Mouse (Mus musculus): ENCODE data around the gene B3gnt2. TPM values are rescaled to one million over a fixed set of nuclear protein-coding genes. Genes with fewer than 3 reads are reported as not detected.

Gene B3gnt2
- polyA plus RNA-seq, 1 experiment from 2014 or later = 3.4 TPM

DNA sequence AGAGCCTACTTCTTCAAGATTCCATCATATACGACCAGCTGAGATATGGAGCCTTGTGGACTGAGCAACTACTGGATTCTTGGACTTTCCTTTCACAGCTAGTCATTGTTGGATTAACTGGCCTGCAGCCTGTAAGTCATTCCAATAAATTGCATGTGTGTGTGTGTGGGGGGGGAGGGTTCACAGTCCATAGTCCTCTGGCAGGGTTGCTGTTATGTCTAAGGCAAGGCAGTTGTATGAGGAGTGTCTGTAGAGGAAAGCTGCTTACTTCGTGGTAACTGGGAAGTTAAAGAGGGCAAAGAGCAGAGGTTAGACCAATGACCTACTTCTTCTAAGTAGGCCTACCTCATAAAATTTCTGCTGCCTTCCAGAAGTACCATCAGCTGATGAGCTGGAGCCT lies 22.9 kb upstream of the B3gnt2 start:
- H3K4me1 ChIP-seq = no peaks in the 10 kb centered on the region
- H3K4me3 ChIP-seq = no peak overlapping the region
- no peaks in the 10 kb centered on the region for H3K27me3 ChIP-seq (replicated peaks; ENCODE audit: low read depth, poor library complexity, severe bottlenecking)
- no peaks in the 10 kb centered on the region for H3K9me3 ChIP-seq
- no peaks in the 10 kb centered on the region for H3K36me3 ChIP-seq (replicated peaks)
- no peak for DNase-seq (ENCODE audit: low spot score)
- no peak overlapping the region for H3K27ac ChIP-seq (replicated peaks)
- WGBS = 80% methylated on average over 2 of the region's 2 CpGs

DNA sequence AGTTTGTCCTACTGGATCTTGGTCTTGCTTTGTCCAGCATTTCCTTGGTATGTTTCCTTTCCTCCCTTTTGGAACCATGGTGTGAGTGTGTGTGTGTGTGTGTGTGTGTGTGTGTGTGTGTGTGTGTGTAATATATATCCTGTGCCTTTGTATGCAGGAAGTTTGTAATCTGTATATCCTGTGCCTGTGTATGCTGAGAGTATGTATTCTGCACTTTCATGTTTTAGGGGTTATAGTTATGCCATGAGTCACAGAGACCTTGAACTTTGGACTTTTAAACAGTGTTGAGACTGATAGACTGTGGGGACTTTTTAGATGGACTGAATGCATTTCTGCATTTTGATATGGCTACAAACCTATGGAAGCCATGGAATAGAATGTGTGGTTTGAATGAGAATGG lies 22.2 kb upstream of the B3gnt2 start:
- no peak overlapping the region for H3K4me3 ChIP-seq
- H3K27me3 ChIP-seq (replicated peaks; ENCODE audit: low read depth, poor library complexity, severe bottlenecking) = no peaks in the 10 kb centered on the region
- H3K9me3 ChIP-seq = no peaks in the 10 kb centered on the region
- H3K27ac ChIP-seq (replicated peaks) = no peak overlapping the region
- H3K36me3 ChIP-seq (replicated peaks) = no peaks in the 10 kb centered on the region
- no peaks in the 10 kb centered on the region for H3K4me1 ChIP-seq
- no peak for DNase-seq (ENCODE audit: low spot score)

DNA sequence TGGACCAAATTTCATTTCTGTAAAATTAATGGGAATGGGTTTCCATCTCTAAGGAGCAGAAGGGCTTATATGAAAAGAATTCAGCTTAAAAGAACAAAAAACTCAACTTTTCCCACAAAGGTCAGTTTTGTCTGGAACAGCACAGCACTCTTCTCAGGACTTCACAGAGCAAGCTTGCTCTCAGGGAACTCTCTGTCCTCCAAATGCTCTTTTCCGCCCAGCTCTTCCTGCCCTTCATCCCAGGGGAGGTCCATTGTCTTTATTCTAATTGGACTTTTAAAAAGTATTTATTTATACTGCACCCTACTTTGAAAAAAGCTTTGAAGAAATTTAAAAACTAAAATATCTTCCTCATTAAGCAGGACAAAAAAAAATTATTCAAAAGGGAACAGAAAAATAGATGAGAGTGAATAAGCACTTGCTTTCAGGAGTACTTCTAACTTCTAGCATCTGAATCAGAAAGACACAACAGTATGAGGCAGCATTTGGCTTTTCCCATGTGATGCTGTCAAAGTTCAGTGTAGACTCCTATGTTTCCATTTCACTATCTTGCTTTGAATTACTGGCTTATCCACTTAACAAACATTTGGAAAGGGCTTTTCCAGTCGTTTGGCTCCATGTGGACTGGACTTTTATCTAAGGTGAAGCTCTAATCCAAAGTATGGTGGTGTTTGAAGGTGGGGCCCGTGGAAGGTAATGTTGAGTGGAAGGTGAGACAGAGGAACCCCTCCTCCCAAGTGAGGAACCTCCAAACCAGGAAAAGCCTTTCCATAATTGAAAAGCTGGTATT lies 19.8 kb upstream of the B3gnt2 start:
- no peak for DNase-seq (ENCODE audit: low spot score)
- Histone ChIP-seq H3K9me3 (no peaks in the 10 kb centered on the region), H3K27me3 (replicated peaks; ENCODE audit: low read depth, poor library complexity, severe bottlenecking) (no peaks in the 10 kb centered on the region), H3K36me3 (replicated peaks) (no peaks in the 10 kb centered on the region), H3K27ac (replicated peaks) (no peak overlapping the region), H3K4me1 (no peaks in the 10 kb centered on the region), H3K4me3 (no peak overlapping the region)
- WGBS = 67% methylated on average over 3 of the region's 3 CpGs

DNA sequence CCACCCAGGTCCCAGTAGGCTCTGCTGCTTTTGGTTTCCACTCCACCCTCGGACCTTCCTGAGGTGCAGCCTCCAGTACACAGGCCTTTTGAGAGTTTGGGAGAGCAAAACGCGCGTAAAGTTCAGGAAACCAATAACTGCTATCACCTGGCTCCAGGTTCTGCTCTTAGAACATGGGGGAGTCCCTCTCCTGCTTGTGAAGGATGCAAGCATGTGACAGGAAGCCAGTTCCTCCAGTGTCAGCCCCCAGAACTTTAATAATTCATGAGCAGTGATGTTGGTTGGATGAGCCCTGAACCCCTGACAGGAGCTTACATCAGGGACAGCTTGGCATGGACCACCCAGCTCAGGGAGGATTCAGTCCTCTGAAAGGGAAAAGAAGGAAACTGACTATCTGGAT lies 18.9 kb upstream of the B3gnt2 start:
- DNase-seq (ENCODE audit: low spot score) = no peak
- H3K36me3 ChIP-seq (replicated peaks) = no peaks in the 10 kb centered on the region
- peaks cover 8% of the 10 kb centered on the region; the same call in 1 of the 2 replicates for H3K4me1 ChIP-seq
- WGBS = 84% methylated on average over 4 of the region's 4 CpGs
- H3K27me3 ChIP-seq (replicated peaks; ENCODE audit: low read depth, poor library complexity, severe bottlenecking) = no peaks in the 10 kb centered on the region
- no peak overlapping the region for H3K27ac ChIP-seq (replicated peaks)
- H3K9me3 ChIP-seq = no peaks in the 10 kb centered on the region
- H3K4me3 ChIP-seq = no peak overlapping the region

DNA sequence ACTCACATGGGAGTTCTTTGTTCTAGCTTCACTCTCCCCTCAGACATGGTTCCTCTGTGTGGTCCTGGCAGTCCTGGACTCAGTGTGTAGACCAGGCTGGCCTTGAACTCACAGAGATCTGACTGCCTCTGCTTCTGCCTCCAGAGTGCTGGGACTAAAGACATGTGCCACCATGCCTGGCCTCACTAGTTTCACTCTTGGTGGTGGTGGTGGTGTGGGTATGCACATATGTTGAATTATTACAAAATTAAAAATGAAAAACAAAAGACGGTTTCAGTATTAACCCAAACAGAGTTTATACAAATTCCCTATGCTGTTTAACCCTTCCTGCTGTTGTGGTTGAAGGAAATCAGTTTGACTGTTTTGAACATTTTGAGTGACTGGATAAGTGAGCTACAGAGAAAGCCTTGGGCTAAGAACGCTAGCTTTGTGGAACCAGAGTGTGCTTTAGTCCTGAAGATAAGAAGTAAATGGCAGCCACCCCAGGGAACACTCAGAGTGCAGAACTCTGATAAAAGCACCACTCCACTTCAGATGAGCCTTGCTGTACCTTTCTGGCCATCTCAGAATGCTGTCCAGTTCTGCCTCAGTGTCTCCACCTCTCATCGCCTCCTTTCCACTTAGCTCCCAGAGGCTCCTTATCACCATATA lies 16.0 kb upstream of the B3gnt2 start:
- Histone ChIP-seq H3K36me3 (replicated peaks) (no peaks in the 10 kb centered on the region), H3K27ac (replicated peaks) (no peak overlapping the region), H3K9me3 (no peaks in the 10 kb centered on the region), H3K27me3 (replicated peaks; ENCODE audit: low read depth, poor library complexity, severe bottlenecking) (no peaks in the 10 kb centered on the region), H3K4me3 (no peak overlapping the region), H3K4me1 (peaks cover 17% of the 10 kb centered on the region; the same call in 1 of the 2 replicates)
- DNase-seq (ENCODE audit: low spot score) = no peak
- WGBS = 91% methylated on average over 3 of the region's 3 CpGs

DNA sequence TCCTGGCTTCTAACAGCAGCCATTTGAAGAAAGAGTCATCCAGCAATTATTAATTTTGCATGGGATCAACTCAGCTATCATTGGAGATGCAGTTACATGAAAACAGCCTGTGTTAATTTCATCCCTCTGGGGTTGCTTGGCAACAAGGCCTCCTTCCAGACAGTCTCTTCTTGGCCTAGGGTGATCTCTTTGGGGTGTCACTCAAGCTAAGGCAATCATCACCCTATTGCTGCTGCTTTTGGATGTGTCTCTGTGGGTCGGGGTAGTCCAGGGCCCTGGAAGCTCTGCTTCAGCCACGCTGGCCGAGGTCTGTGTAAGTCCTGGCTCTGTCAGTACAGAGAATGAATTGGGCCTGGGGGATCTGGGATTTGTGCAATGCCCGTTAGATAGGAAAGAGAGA lies 14.5 kb upstream of the B3gnt2 start:
- H3K4me1 ChIP-seq = peaks cover 17% of the 10 kb centered on the region; the same call in 1 of the 2 replicates
- H3K27ac ChIP-seq (replicated peaks) = no peak overlapping the region
- no peaks in the 10 kb centered on the region for H3K27me3 ChIP-seq (replicated peaks; ENCODE audit: low read depth, poor library complexity, severe bottlenecking)
- H3K9me3 ChIP-seq = no peaks in the 10 kb centered on the region
- whole genome bisulfite sequencing = 74% methylated on average over 4 of the region's 4 CpGs
- H3K4me3 ChIP-seq = no peak overlapping the region
- DNase-seq (ENCODE audit: low spot score) = no peak
- H3K36me3 ChIP-seq (replicated peaks) = no peaks in the 10 kb centered on the region

DNA sequence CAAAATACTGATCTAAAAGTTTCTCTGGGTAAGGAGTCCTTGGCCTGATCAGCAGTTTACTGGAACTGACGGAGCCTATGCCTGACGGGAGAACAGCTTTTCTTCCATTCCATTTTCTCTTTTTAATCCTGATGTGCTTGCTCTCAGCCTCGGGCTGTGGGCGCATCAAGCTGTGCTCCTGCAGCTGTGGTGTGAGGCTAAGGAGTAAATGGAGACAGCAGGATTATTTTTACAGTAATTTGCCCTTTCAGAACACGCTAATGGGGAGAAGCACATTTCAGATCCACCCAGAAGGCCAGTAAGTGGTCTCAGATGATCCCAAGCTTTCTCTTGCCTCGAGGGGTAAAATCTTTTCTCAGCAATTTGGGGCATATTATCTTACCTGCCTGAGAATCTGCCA lies 14.0 kb upstream of the B3gnt2 start:
- Histone ChIP-seq H3K36me3 (replicated peaks) (no peaks in the 10 kb centered on the region), H3K4me1 (peaks cover 17% of the 10 kb centered on the region; the same call in 1 of the 2 replicates), H3K9me3 (no peaks in the 10 kb centered on the region), H3K27me3 (replicated peaks; ENCODE audit: low read depth, poor library complexity, severe bottlenecking) (no peaks in the 10 kb centered on the region), H3K4me3 (no peak overlapping the region), H3K27ac (replicated peaks) (no peak overlapping the region)
- DNase-seq (ENCODE audit: low spot score) = no peak
- 52% methylated on average over 6 of the region's 6 CpGs for WGBS

DNA sequence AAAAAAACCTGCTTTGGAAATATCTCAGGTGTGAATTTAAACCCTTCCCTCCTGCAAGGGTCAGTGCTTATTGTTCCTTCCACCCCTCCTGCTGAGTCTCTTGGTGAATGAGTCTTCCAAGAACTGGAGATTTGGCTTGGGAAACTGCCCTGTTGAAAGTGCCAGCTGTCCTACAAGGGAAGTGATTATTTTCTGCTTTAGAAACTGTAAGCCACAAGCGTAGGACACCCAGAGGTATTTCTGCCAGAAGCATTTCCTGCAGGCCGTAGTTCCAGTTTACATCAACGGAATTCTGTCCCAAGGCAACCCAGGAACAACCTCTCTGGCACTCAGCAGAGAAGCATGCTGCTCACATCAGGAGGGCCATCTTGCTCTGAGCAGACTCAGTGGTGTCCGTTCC lies 12.6 kb upstream of the B3gnt2 start:
- Histone ChIP-seq H3K27ac (replicated peaks) (no peak overlapping the region), H3K9me3 (no peaks in the 10 kb centered on the region), H3K4me3 (no peak overlapping the region), H3K27me3 (replicated peaks; ENCODE audit: low read depth, poor library complexity, severe bottlenecking) (no peaks in the 10 kb centered on the region), H3K36me3 (replicated peaks) (no peaks in the 10 kb centered on the region), H3K4me1 (peaks cover 17% of the 10 kb centered on the region; the same call in 1 of the 2 replicates)
- 61% methylated on average over 4 of the region's 4 CpGs for WGBS
- no peak for DNase-seq (ENCODE audit: low spot score)

DNA sequence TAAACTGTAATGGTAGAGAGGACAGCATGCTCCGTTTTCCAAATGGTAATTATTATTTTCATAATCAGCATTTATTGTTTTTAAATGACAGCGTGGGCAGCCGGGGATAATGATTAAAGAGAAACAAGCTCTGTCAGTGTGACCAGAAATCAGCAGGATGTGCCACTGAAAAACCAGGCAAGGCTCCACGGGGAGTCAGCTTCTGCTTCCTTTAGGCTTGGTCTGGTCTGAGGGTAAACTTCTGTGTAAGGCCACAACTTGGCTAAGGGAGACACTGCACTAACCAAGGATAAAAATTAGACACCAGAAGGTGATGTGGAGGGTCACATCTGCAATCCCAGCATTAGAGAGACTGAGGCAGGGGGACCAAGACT lies 11.5 kb upstream of the B3gnt2 start:
- Histone ChIP-seq H3K4me3 (no peak overlapping the region), H3K4me1 (peaks cover 17% of the 10 kb centered on the region; the same call in 1 of the 2 replicates), H3K27ac (replicated peaks) (no peak overlapping the region), H3K27me3 (replicated peaks; ENCODE audit: low read depth, poor library complexity, severe bottlenecking) (no peaks in the 10 kb centered on the region), H3K9me3 (no peaks in the 10 kb centered on the region), H3K36me3 (replicated peaks) (no peaks in the 10 kb centered on the region)
- DNase-seq (ENCODE audit: low spot score) = no peak
- 61% methylated on average over 4 of the region's 4 CpGs for WGBS

DNA sequence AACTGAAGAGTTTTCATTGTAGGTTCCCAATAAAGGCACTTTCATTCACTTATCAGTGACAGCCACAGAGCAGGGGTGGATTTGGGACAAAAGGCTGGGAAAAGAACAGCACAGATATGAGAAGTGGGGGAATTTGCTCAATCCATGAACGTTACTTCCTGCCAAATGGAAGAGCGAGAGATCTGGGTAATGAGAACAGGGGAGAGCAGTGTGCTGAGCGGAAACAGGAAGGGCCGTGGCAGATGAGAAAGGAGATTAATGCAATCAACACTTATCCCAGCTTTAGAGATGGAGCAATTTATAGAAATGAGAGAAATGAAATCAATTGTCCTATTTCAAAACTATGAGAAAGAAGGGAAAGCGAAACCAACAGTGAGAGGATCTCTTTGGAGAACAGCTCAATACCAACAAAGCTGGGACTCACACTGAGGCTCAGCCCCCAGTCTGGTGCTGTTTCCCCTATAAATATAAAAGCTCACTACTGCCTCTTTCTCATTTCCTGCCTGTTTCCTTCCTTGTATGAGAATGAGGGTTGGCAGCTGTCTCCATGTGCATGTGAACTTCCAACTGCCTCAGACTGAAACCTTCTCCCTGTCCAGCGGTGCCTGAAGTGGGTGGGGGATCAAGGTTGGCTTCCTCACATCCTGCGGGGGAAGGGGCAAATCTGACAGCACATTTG lies 11.0 kb upstream of the B3gnt2 start:
- Histone ChIP-seq H3K9me3 (no peaks in the 10 kb centered on the region), H3K27ac (replicated peaks) (no peak overlapping the region), H3K4me3 (no peak overlapping the region), H3K36me3 (replicated peaks) (no peaks in the 10 kb centered on the region), H3K4me1 (peaks cover 17% of the 10 kb centered on the region; the same call in 1 of the 2 replicates), H3K27me3 (replicated peaks; ENCODE audit: low read depth, poor library complexity, severe bottlenecking) (no peaks in the 10 kb centered on the region)
- DNase-seq (ENCODE audit: low spot score) = no peak
- 69% methylated on average over 7 of the region's 7 CpGs for WGBS

DNA sequence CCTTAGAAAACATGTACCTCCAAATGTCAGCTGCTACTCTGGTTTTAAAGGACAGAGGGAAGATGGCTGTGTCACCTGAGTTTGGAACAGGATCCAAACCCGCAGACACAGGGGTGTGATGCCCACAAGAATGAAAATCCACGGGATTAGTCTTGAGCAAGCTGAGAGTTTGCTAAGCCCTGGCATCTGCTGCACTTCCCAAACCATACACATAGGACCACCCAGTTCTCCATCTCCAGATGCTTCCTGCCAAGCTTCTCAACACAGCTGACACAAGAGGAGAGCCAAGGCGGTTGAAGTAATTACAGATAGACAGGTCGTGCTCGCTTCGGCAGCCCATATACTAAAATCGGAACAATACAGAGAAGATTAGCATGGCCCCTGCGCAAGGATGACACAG lies 7.8 kb upstream of the B3gnt2 start:
- WGBS = 88% methylated on average over 8 of the region's 8 CpGs
- Histone ChIP-seq H3K9me3 (no peaks in the 10 kb centered on the region), H3K36me3 (replicated peaks) (no peaks in the 10 kb centered on the region), H3K27me3 (replicated peaks; ENCODE audit: low read depth, poor library complexity, severe bottlenecking) (peaks cover 16% of the 10 kb centered on the region), H3K4me1 (peaks cover 17% of the 10 kb centered on the region), H3K27ac (replicated peaks) (no peak overlapping the region), H3K4me3 (no peak overlapping the region)
- no peak for DNase-seq (ENCODE audit: low spot score)

DNA sequence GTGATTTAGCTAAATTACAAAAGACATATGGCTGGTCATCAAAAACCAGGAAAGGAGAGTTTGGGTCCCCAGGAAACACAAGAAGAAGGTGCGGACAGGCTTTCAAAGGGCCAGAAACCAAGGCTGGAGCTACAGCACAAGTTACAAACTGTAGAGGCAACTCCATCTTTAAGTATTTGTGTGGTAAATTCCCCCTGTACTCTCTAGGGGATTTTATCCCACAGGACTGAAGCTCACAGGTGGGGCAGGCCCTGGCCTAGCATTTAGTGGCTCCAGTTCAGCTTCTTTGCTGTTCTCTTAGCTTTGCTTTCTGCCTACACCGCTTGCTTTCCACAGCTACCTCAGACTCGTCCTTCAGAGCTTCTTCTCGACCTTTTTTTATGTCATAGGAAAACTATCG lies 6.9 kb upstream of the B3gnt2 start:
- no peak for DNase-seq (ENCODE audit: low spot score)
- H3K36me3 ChIP-seq (replicated peaks) = no peaks in the 10 kb centered on the region
- H3K27me3 ChIP-seq (replicated peaks; ENCODE audit: low read depth, poor library complexity, severe bottlenecking) = peaks cover 23% of the 10 kb centered on the region
- H3K4me3 ChIP-seq = no peak overlapping the region
- H3K4me1 ChIP-seq = peaks cover 17% of the 10 kb centered on the region
- no peaks in the 10 kb centered on the region for H3K9me3 ChIP-seq
- WGBS = 87% methylated on average over 5 of the region's 5 CpGs
- H3K27ac ChIP-seq (replicated peaks) = no peak overlapping the region
